Mouse (Mus musculus) erythroblast, embryonic 14.5 days (primary cell): ENCODE results near the gene Nrn1.

Experiments used
- GATA1 ChIP-seq: IDR thresholded peaks from 2 replicates; pipeline ENCODE4 v1.6.1; 2012; ENCODE audit warnings: low read length, inconsistent platforms, mixed read lengths
- TAL1 ChIP-seq: IDR thresholded peaks from 3 replicates; pipeline ENCODE4 v1.6.1; 2012; ENCODE audit warnings: low read length, inconsistent platforms, mixed read lengths

DNA sequence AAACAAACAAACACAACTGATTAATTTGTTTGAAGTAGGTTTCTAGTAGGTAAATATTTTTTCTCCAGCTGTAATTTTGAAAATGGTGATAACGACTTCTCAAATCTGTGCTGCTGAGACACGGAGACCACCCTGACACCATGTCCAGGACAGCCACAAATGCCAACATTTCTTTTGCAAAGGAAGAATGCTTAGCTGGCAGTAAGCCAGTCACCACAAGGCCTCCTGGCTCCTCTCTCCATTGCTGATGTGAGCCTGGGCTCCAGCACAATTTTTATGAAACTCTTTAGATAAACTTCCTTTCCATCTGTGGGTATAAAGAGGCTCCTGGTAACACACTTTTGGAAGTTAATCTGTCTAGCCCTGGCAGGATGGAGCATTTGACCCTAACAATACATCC, 15.1 kb upstream of the Nrn1 start:
- no peak for TF ChIP-seq GATA1
- TF ChIP-seq TAL1, result no peak
